Mouse (Mus musculus): Measurements from ENCODE around the gene Ppp2r3c. TPM values are rescaled to one million over a fixed set of nuclear protein-coding genes. Genes with fewer than 3 reads are reported as not detected.
"Not testable (repeated sequence)": the region's sequence is repeated elsewhere in the genome, so short reads cannot be mapped to it uniquely, and the experiment has no call there.

Gene Ppp2r3c
- polyA plus RNA-seq, 1 experiment from 2014 or later: 4.3 TPM

DNA sequence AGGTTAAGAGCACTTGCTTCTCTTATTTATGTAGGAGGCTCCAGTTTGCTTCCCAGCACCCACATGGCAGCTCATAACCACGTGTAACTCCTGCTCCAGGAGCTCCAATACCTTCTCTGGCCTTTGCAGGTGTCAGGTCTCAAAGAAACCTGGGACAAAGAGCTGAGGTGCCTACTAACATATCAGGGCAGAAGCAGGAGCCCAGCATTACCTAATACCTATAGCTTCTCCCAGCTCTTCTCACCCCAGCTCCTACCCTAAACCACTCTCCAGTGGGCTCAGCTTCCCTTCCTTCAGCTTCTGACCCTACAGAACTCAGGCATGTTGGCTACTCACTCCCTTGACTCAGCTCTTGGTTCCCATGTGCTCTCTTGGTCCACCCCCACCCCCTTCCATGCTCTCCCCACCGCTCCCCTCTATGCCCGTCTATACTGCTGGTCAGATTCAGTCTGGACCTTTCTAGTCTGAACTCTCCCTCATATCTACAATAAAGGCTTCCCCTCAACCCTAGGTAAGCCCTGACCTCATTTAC is 1.9 kb downstream of the Ppp2r3c start:
- Histone ChIP-seq H3K4me3 (ENCODE audit: low read depth, low read length) (peak overlapping the region; percentile 81), H3K36me3 (replicated peaks; ENCODE audit: insufficient read depth, low read length) (peaks cover 21% of the 10 kb centered on the region), H3K9ac (replicated peaks) (peak overlapping the region; percentile 87; the same call in 1 of the 2 replicates), H3K27me3 (ENCODE audit: insufficient read depth, low read length) (no peaks in the 10 kb centered on the region), H3K4me1 (ENCODE audit: insufficient read depth) (peaks cover 29% of the 10 kb centered on the region), H3K27ac (ENCODE audit: low read depth) (no peak overlapping the region), H3K4me2 (ENCODE audit: low read depth, low read length) (peak overlapping the region; percentile 92), H3K9me3 (ENCODE audit: low read length) (no peaks in the 10 kb centered on the region)
- WGBS (ENCODE audit: insufficient replicate concordance): 59% methylated on average over 3 of the region's 3 CpGs
- ATAC-seq: no peak
- no peak for DNase-seq
- no peak for TF ChIP-seq EP300 (IDR thresholded peaks at IDR 0.05; ENCODE audit: low read depth)
- no peak for TF ChIP-seq CTCF (IDR thresholded peaks at IDR 0.05; ENCODE audit: low read depth)

DNA sequence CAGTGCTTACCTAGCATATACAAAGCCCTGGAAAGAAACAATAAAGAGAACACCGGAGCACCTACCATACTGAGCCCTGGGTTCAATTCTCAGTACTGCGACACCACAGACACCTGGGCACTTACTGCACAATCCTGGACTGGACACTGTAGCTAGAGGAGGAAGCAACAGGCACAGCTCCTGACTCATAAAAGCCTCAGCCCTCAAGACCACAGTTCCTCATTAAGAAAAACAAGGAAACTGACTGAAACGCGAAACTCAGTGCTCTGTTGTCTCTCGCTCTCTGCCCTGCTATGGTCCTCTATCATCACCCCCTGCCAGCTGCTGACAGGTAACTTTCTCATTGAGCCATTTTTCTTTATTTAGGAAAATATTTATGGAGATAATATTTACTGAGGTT is 3.5 kb downstream of the Ppp2r3c start, which contains the start of gene 1110008L16Rik:
Gene 1110008L16Rik (plus strand): TSS at position 242 of the 400 bp plus-strand sequence.
- Histone ChIP-seq H3K4me3 (ENCODE audit: low read depth, low read length) (no peak within 1 kb of the TSS), H3K4me1 (ENCODE audit: insufficient read depth) (peaks cover 27% of the 10 kb centered on the region), H3K27ac (ENCODE audit: low read depth) (no peak within 1 kb of the TSS), H3K36me3 (replicated peaks; ENCODE audit: insufficient read depth, low read length) (peaks cover 27% of the 10 kb centered on the region), H3K27me3 (ENCODE audit: insufficient read depth, low read length) (no peaks in the 10 kb centered on the region), H3K4me2 (ENCODE audit: low read depth, low read length) (no peak within 1 kb of the TSS), H3K9me3 (ENCODE audit: low read length) (no peaks in the 10 kb centered on the region), H3K9ac (replicated peaks) (no peak within 1 kb of the TSS)
- DNase-seq (no peak), ATAC-seq (no peak)
- TF ChIP-seq EP300 (IDR thresholded peaks at IDR 0.05; ENCODE audit: low read depth): no peak
- TF ChIP-seq CTCF (IDR thresholded peaks at IDR 0.05; ENCODE audit: low read depth): no peak
- 68% methylated on average over 5 of the region's 5 CpGs for WGBS (ENCODE audit: insufficient replicate concordance)

DNA sequence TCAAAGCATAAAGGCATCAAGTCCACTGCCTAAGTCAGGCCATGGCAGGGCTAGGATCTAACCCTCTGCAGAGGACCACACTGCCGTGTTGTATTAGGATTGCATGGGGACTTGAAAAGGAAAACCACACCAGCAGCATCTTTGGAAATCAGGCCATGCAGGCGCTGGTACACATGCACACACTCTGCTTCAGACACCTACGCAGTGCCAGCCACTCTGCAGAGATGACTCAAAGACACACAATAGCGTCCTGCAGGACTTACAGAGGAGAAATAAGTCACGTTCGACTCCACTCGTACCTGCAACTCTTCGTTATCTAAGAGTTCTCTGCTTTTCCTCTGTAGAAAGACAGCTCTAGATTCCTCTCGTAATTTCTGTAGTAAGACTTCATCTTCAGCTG is 4.7 kb downstream of the Ppp2r3c start:
- H3K4me2 ChIP-seq (ENCODE audit: low read depth, low read length): no peak overlapping the region
- no peaks in the 10 kb centered on the region for H3K27me3 ChIP-seq (ENCODE audit: insufficient read depth, low read length)
- no peak overlapping the region for H3K27ac ChIP-seq (ENCODE audit: low read depth)
- H3K4me1 ChIP-seq (ENCODE audit: insufficient read depth): peaks cover 18% of the 10 kb centered on the region
- DNase-seq (no peak), ATAC-seq (no peak)
- no peak overlapping the region for H3K9ac ChIP-seq (replicated peaks)
- no peaks in the 10 kb centered on the region for H3K9me3 ChIP-seq (ENCODE audit: low read length)
- no peak overlapping the region for H3K4me3 ChIP-seq (ENCODE audit: low read depth, low read length)
- 93% methylated on average over 9 of the region's 9 CpGs for WGBS (ENCODE audit: insufficient replicate concordance)
- TF ChIP-seq CTCF (IDR thresholded peaks at IDR 0.05; ENCODE audit: low read depth) (no peak), EP300 (IDR thresholded peaks at IDR 0.05; ENCODE audit: low read depth) (no peak)
- peaks cover 37% of the 10 kb centered on the region for H3K36me3 ChIP-seq (replicated peaks; ENCODE audit: insufficient read depth, low read length)

DNA sequence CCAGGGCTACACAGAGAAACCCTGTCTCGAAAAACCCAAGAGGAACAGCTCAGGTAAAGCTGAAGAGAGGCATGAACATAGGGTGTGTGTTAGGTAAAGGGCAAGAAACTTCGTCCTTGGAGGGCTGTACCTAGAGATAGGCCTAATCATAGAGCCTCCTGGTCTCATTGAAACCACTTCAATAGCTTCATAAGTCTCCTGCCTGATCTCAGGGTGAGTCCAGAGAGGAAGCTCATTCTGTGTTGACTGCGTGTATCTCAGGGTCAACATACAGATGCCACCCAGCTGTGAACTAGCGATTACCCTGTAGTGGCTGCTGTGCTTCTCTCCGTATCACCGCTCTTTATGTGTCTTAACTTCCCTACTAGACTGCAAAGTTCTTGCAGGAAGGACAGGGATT is 25.2 kb downstream of the Ppp2r3c start:
- 89% methylated on average over 3 of the region's 6 CpGs for WGBS (ENCODE audit: insufficient replicate concordance)
- H3K4me3 ChIP-seq (ENCODE audit: low read depth, low read length); H3K4me1 ChIP-seq (ENCODE audit: insufficient read depth); H3K4me2 ChIP-seq (ENCODE audit: low read depth, low read length); H3K36me3 ChIP-seq (replicated peaks; ENCODE audit: insufficient read depth, low read length); H3K27ac ChIP-seq (ENCODE audit: low read depth); H3K9me3 ChIP-seq (ENCODE audit: low read length); DNase-seq; H3K27me3 ChIP-seq (ENCODE audit: insufficient read depth, low read length); H3K9ac ChIP-seq (replicated peaks): not testable (repeated sequence)
- 0 out of 2 replicates have a peak, but pooled peaks have one; percentile 17 for ATAC-seq

DNA sequence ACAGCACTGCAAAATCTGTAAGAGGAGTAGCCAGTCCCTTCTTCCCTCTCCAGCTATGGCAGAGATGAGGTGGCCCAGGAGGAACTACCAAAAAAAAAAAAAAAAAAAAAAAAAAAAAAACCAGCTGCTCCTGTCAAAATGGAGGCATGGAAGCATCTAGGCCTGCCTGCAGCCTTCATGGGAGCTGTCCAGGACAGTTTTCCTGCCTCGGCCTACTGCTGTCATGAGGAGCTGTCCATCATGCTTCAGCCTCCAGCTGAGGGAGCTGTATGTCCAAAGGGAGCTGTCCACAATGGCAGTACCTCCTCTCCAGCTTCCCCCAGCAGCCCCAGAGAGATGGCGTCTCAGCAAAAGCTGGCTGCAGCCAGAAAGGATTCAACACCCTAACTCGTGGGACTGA is 30.6 kb downstream of the Ppp2r3c start:
- H3K9me3 ChIP-seq (ENCODE audit: low read length): no peaks in the 10 kb centered on the region
- H3K4me2 ChIP-seq (ENCODE audit: low read depth, low read length): no peak overlapping the region
- H3K4me3 ChIP-seq (ENCODE audit: low read depth, low read length): no peak overlapping the region
- H3K36me3 ChIP-seq (replicated peaks; ENCODE audit: insufficient read depth, low read length): no peaks in the 10 kb centered on the region
- H3K9ac ChIP-seq (replicated peaks): no peak overlapping the region
- no peaks in the 10 kb centered on the region for H3K27me3 ChIP-seq (ENCODE audit: insufficient read depth, low read length)
- H3K4me1 ChIP-seq (ENCODE audit: insufficient read depth): no peaks in the 10 kb centered on the region
- ATAC-seq (no peak), DNase-seq (no peak)
- H3K27ac ChIP-seq (ENCODE audit: low read depth): no peak overlapping the region
- WGBS (ENCODE audit: insufficient replicate concordance): 65% methylated on average over 3 of the region's 3 CpGs
- TF ChIP-seq CTCF (IDR thresholded peaks at IDR 0.05; ENCODE audit: low read depth) (no peak), EP300 (IDR thresholded peaks at IDR 0.05; ENCODE audit: low read depth) (no peak)

DNA sequence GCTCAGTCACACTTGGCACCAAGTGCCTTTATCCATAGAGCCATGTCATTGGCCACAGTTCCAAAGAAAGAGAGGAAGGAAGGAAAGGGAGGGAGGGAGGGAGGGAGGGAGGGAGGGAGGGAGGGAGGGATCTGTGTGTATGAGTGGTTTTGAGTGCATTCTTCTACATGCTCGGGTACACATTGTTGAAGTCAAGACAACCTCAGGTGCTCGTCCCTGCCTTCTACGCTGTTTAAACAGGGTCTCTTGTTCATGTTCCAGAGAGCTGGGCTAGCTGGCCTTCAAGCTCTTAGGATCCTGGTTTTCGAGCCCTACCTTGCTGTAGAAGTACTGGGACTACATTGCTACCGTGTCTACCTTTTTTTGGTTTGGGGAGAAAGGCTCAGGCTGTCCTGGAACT is 39.4 kb downstream of the Ppp2r3c start:
- H3K4me1 ChIP-seq (ENCODE audit: insufficient read depth); DNase-seq; H3K4me2 ChIP-seq (ENCODE audit: low read depth, low read length); H3K4me3 ChIP-seq (ENCODE audit: low read depth, low read length); H3K9ac ChIP-seq (replicated peaks); H3K36me3 ChIP-seq (replicated peaks; ENCODE audit: insufficient read depth, low read length); ATAC-seq; H3K9me3 ChIP-seq (ENCODE audit: low read length); H3K27ac ChIP-seq (ENCODE audit: low read depth); H3K27me3 ChIP-seq (ENCODE audit: insufficient read depth, low read length): not testable (repeated sequence)
- no CpG with 5 or more reads among the region's 5 CpGs for WGBS (ENCODE audit: insufficient replicate concordance)

DNA sequence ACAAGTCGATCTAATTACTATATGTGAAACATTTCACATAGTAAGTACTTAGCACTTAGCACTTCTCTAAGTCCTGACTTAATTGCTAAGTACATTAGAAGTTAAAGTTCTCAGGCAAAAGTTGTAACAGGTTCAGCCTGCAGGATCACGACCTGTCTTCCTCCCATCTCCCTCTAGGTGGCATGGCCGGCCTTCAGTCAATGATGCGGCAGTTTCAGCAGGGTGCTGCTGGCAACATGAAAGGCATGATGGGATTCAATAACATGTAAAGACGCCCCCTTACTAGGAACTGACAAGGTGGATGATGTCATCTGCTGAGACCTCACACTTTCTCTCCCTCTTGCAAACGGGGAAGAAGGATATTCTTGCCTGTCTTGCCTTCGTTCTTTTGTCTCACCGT is 40.8 kb downstream of the Ppp2r3c start:
- not testable (repeated sequence) for H3K9ac ChIP-seq (replicated peaks); H3K9me3 ChIP-seq (ENCODE audit: low read length); H3K27ac ChIP-seq (ENCODE audit: low read depth); H3K27me3 ChIP-seq (ENCODE audit: insufficient read depth, low read length); DNase-seq; H3K4me3 ChIP-seq (ENCODE audit: low read depth, low read length); H3K4me2 ChIP-seq (ENCODE audit: low read depth, low read length); H3K4me1 ChIP-seq (ENCODE audit: insufficient read depth); H3K36me3 ChIP-seq (replicated peaks; ENCODE audit: insufficient read depth, low read length)
- 0 out of 2 replicates have a peak, but pooled peaks have one; percentile 47 for ATAC-seq
- WGBS (ENCODE audit: insufficient replicate concordance): no CpG with 5 or more reads among the region's 8 CpGs

DNA sequence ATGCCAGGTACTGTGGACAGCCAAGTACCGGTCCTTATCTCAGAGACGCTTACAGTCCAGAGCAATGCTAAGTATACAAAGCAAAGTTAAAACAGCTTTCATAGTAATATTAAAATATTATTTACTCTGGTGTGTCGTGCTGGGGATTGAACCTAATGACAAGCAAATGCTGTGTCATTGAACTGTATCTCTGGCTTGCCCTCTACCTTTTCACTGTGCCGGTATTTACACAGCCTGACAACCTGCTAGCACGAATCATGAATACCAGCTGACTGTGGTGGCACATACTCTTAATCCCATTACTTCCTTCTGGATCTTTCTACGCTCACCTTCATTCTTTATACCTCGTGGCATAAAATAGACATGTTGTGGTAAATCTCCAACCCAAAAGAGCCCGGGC is 60.6 kb downstream of the Ppp2r3c start:
- no CpG with 5 or more reads among the region's 8 CpGs for WGBS (ENCODE audit: insufficient replicate concordance)
- not testable (repeated sequence) for H3K4me2 ChIP-seq (ENCODE audit: low read depth, low read length); H3K9ac ChIP-seq (replicated peaks); H3K27me3 ChIP-seq (ENCODE audit: insufficient read depth, low read length); H3K36me3 ChIP-seq (replicated peaks; ENCODE audit: insufficient read depth, low read length); H3K4me3 ChIP-seq (ENCODE audit: low read depth, low read length); ATAC-seq; H3K4me1 ChIP-seq (ENCODE audit: insufficient read depth); H3K9me3 ChIP-seq (ENCODE audit: low read length); H3K27ac ChIP-seq (ENCODE audit: low read depth); DNase-seq

DNA sequence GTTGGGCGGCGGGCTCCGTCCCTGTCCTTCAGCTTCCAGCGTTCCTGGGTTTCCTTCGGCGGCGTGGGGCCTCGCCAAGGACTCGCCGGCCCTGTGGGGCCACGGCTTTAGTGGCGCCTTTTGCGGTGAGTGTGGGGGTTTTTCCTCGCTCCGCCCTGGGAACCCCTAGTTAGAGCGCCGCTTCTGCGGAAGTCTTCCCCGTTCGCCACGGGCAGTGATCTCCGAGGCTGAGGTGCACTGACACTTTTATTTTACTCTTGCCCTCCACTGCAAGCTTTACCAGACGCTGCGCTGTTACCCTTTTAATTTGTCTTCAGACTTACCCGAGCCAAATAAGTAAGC is 72.3 kb downstream of the Ppp2r3c start:
- not testable (repeated sequence) for DNase-seq; H3K9me3 ChIP-seq (ENCODE audit: low read length); H3K9ac ChIP-seq (replicated peaks); H3K4me1 ChIP-seq (ENCODE audit: insufficient read depth); H3K4me2 ChIP-seq (ENCODE audit: low read depth, low read length); H3K36me3 ChIP-seq (replicated peaks; ENCODE audit: insufficient read depth, low read length); H3K27me3 ChIP-seq (ENCODE audit: insufficient read depth, low read length)
- ATAC-seq: peak; percentile 29
- H3K27ac ChIP-seq (ENCODE audit: low read depth): peak overlapping the region; percentile 67; the same call in 1 of the 2 replicates
- WGBS (ENCODE audit: insufficient replicate concordance): under 1% methylated on average over 10 of the region's 25 CpGs
- H3K4me3 ChIP-seq (ENCODE audit: low read depth, low read length): peak overlapping the region; percentile 47
